Mouse (Mus musculus): ENCODE measurements around the gene Sall2.
"Not testable (repeated sequence)": the region's sequence is repeated elsewhere in the genome, so short reads cannot be mapped to it uniquely, and the experiment has no call there.

Sall2 gene

DNA sequence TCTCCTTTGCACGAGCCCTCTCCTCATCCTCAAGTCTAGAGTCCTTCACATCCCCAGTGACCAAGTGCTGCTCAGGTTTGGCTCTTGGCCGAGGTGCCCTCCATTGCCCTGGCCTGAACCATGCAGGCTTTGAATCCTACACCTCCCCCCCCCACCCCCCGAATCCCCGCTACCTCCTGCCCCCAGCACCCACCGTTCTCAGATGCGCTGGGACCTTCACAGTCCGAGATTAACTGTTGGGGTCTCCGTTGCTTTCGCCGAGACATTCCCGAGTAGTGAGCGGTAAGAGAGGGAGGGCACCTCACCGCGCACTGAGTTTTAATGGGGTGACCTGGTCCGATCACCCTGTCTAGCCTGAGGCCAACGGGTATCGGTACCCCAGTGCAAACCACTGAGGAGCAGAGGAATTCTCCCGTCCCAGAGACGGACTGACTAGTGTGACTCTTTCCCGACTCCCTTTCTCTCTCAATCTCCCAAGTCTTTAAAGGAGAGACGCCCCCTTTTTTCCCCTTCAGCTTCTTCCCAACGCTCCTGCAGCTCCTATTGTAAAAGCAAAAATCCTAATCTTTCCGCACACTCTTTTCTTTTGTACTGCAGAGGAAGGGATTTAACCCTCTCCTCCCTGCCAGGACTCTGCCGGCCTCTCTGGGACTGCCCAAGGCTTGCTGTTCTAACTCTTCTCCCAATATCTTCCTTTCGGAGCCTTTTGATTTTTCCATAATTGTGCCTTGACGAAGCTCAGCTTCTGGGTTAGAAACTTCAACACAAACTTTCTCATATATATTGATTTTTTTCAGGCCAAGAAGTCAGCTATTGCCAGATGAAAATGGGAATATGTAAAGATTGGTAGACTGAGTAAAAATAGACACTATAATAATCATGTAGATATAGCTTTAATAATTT, at the start of gene Sall2:
Gene Sall2 (minus strand): TSS at position 853 of the 903 bp plus-strand sequence.
- DNase-seq (ENCODE audit: low spot score in 2 of 2): no peak

DNA sequence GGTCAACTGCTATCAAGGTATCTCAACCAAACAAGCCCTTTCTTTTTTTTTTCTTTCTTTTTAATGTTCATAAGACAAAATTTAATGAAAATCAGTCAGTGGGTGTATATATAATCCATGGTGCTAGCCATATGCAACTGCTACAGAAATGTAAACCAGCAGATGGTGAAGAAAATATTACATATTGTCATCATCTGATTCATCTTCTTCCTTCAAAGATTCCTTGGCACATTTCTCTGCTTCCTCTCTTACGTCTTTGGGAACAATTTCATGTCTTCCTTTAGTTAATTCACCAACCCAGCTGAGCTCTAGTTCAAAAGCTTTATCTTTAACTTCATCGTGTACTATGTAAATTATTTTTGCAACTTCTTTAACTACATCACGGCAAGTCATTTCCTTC, 40.2 kb upstream of the Sall2 start:
- no peak for DNase-seq (ENCODE audit: low spot score in 2 of 2)

DNA sequence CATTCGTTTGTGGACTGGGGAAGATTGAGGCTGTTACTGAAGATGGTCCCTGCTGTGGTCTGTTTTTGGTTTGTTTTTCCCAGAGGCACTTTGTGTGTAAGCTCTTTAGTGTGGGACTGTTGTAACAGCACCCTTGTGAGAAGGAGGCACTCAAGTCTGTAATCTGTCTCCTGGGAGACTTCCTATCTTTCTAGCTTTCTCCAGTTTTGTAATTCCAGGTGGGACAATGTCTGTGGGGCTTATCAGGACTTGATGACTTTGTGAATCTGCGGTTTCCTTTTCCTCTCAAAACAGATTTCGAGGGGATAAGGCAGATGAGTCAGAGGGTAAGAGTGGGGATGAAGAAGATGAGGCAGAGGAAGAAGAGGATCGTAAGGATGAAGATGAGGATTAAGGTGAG, 27.7 kb upstream of the Sall2 start, which contains the start of gene Olfr1513:
Gene Olfr1513 (minus strand): TSS at position 101 of the 400 bp plus-strand sequence.
- DNase-seq (ENCODE audit: low spot score in 2 of 2): no peak

DNA sequence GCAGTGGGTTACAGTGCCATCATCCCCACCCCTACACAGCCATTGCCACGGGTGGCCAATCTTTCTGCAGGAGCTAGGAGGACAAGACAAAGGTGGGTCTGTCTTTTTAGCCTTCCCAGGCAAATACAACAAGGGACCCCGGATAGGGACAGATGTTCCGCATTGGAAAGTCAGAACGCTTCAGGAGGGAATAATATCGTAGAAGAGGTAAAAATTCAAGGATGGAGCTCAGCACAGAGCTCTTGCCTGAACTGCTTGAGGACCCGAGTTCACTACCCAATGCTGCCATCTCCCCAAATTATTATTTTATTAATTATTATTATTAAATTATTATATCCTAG, 10.9 kb upstream of the Sall2 start:
- no peak for DNase-seq (ENCODE audit: low spot score in 2 of 2)

DNA sequence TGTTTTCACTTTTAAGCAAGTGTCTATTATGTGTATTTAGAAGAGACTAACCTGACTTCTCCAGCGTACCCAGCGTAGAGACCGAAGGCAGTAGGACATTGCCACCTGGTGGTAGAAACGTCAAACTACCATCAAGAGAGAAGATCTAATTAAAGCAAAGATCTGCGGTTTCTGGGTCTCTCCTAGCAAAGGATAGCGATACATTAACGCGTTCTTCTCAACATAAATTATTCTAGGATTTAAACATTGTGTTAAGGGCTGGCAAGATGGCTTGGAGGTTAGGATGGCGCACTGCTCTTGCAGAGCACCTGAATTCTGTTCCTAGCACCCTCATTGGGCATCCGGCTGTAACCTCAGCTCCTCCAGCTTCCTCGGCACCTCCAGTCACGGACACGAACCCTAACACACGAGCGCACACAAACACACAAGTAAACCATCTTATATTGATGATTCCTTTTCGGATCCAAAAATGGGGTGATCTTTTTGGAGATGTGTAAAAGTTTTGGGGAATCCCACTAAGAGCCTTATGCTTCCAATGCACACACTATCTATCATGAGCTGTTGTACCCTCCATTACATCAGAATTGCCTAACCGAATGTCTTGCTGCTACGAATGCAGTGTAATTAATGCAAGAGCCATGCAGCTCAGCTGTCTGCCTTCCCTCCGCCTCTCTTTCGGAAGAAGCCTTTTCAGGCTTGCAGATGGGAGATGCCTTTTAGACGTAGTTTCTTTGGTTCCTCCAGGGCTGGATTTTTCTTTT, 10.4 kb upstream of the Sall2 start:
- peak in 1 of 2 experiments; percentile 62 for DNase-seq (ENCODE audit: low spot score in 2 of 2)

DNA sequence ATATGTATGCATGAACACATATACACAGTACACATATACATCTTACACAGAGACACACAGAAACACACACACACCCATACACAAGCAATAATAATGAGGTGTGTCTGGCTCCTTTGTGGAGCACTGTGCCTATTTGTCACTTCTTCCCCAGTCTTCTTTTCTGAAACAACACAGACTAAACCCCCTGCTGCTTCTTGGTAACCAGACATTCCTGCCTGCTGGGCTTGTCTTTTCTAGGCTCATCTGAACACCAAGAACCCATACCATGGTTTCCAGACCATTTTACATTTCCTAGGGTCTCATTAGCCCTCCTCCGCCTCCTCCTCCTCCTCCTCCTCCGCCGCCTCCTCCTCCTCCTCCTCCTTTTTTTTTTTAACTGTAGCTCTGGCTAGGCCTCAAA, 3.6 kb upstream of the Sall2 start:
- no peak for DNase-seq (ENCODE audit: low spot score in 2 of 2)

DNA sequence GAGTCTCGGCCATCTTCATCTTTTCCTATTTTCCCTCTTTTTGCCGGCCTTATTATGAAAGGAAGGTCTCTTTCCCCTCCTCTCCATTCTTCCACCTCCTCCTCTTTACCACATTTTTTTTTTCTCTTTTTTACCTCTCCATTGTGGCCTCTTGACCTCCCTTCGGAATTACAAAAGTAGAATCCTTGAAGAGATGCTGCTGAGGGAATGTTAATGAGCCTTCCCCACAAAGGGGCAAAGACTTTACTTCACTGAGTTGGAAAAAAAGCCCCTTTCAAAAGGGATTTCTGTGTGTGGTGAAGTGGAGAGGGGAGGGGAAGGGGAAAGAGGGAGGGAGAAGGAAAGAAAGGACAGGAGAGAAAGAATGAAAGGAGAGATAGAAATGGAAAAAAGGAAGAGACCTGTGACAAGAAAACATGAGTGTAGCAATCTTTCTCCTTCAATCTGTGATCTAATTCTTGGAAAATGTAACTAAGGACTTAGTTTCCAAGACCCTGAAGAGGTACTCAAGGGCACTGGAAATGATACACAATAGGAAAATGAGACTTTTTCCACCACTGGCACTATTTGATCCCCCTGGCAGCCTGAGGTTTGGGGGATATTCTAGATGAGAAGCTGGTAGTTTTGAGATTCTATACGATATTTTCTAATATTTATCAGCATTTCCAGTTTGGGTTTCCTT, 2.6 kb upstream of the Sall2 start:
- DNase-seq (ENCODE audit: low spot score in 2 of 2): no peak

DNA sequence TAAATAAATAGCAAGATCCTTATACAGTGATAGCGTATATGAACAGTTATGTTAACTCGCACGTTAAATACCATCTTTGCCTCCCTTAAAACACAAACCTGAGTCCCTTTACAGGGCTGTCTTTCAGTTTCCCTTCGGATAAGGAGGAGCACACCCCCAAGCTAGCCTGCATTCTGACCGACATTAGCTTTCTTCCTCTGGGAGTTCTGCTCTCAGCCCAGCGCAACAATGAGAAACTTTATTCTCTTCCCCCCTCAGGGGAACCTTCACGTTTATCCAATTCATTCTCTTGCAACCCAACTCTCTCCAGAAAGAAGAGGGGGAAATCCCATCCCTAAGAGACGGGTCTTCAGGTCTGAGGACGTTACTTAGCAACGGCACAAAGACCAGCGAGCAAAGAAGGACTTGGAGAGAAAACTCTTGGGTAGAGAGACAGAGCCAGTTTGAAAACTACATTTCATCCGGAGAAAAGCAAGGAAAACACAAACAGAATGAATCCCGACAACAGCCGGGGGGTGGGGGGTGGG, 1.1 kb downstream of the Sall2 start:
- DNase-seq (ENCODE audit: low spot score in 2 of 2): no peak

DNA sequence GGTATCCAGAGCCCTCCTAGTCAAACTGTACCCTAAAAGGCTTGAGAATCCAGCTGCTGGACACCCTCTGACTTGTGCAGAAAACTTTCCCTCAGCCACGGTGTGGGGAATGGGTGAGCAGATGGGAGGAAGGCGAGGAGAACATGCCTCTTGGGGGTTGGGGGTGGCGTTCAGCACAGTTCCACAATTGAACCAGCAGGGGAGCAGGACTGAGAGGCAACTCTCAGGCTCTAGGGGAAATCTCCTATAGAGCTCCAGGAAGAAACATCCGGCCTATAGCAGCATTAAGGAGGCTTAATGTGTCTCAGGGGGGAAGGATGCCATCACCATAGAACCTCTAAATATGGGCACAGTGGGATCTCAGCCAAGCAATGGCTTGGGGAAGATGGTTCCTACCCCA, 2.7 kb downstream of the Sall2 start:
- DNase-seq (ENCODE audit: low spot score in 2 of 2): no peak

DNA sequence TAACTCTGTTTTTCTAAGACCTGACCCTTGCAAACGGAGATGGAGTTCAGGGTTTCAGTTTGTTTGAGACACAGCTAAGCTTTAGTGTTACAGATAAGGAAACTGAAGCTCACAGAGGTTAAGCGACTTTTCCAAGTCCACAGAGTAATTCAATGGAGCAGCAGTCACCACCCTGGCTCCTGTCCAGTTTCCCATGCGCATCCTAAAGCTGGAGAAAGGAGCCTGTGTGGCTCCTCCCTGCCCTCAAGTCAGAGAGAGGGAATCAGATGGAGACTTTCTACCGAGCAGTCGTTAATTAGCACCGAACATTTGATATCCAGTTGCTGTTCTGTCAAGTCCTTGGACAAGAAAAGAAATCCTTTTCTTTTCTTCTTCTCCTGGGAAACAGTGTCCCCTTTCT, 9.2 kb downstream of the Sall2 start:
- no peak for DNase-seq (ENCODE audit: low spot score in 2 of 2)

DNA sequence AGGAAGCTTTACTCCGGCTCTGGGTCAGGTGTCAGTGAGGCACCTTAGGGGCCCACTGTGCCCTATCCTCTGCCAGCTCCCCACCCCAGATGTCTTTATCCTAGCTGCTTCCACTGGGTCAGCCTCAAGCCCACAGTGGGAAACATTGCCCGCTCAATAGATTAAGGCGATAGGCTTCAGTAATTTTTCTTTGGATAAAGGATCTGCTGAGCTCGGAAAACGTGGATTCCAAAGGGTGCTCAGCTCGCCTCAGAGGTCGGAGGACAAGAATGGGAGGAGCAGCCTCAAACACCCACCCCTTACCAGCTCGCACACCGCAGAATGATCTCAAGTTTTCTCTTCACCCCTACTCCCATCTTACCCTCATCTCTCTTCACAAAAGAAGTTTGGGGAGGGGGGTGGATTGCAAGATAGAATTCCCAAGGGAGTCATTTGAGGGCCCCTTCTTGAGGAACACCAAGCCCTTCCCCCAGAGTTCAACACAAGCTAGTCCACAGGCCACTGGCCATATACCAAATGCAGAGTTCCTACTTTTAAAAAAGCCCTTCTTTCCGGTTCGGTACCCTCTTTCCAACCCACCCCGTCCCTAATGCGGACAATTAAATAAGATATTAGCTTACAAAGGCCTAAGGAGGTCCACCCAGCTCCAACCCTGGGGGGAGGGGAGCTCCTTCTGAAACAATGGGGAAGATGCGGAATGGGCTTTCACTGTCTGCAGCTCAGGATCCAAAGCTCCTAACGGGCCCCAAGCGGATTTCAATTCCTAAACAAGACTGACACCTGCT, 11.9 kb downstream of the Sall2 start:
- DNase-seq (ENCODE audit: low spot score in 2 of 2): peak in 1 of 2 experiments; percentile 31

DNA sequence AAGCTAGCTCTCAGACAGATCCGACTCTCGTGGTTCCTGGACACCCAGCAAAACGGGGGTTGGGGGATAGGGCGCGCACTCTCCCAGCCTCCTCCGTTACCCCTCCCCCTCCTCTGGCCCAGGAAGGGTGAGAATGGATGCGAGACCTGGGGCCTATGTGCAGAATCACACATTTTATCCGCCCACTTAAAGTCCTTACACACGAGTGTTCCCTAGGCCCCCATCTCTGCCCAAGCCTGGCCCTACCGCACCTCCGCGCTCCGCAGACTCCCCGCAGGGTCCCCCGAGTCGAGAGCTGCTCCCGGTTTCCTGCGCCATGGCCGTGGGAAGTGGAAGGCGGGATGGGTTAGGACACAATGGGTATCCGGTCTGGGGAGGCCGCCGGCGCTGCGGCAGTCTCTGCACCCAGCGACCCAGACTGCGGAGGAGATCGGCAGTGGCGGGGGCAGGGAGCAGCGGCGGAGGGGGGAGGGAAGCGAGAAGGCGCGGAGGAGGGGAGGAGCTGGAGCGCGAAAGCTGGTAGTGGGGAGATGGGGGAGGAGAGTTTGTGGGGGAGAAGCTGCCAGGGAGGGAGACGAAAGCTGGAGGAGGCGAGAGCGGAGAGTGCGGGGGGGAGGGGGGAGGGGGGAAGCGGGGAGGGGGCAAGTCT, 12.6 kb downstream of the Sall2 start:
- DNase-seq (ENCODE audit: low spot score in 2 of 2): peak; percentile 61 to 70

DNA sequence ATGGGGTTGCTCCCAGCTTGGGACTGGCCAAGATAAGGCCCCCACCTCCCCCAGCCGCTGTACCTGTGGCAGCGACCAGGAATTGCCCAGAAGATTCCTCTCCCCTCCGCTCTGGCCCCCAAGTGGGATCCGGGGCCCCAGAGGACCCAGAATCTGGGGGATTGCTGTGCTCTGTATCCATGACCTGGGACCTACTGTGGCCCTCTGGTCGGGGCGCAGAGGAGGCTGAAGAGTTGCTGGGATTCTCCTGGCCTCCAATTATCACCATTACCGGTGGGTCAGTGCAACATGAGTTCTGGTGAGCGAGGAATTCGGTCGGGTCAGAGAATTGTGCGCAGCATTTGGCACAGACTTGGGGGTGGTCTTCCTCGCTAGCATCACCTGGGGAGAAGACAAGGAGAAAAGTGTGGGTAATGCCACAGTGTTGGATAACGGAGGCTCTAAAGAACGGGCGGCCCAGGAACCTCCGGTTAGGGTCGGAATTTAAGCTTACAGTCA, 13.2 kb downstream of the Sall2 start:
- no peak for DNase-seq (ENCODE audit: low spot score in 2 of 2)

DNA sequence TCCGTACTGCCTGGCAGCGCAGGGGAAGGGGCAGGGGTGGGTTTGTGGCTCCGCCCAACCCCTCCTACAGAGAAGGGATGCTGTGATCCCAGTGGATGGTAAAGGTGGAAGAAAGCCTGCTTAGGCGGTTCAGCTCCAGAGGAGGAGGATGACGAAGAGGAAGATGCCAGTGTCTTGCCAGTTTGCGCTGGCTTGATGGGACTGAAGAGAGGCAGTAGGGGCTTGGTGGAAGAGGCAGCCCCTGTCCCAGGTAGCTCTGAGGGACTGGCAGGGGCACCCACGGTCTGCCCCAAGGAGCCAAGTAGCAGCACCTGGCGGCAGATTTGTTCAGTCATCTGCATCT, 13.8 kb downstream of the Sall2 start:
- DNase-seq (ENCODE audit: low spot score in 2 of 2): no peak

DNA sequence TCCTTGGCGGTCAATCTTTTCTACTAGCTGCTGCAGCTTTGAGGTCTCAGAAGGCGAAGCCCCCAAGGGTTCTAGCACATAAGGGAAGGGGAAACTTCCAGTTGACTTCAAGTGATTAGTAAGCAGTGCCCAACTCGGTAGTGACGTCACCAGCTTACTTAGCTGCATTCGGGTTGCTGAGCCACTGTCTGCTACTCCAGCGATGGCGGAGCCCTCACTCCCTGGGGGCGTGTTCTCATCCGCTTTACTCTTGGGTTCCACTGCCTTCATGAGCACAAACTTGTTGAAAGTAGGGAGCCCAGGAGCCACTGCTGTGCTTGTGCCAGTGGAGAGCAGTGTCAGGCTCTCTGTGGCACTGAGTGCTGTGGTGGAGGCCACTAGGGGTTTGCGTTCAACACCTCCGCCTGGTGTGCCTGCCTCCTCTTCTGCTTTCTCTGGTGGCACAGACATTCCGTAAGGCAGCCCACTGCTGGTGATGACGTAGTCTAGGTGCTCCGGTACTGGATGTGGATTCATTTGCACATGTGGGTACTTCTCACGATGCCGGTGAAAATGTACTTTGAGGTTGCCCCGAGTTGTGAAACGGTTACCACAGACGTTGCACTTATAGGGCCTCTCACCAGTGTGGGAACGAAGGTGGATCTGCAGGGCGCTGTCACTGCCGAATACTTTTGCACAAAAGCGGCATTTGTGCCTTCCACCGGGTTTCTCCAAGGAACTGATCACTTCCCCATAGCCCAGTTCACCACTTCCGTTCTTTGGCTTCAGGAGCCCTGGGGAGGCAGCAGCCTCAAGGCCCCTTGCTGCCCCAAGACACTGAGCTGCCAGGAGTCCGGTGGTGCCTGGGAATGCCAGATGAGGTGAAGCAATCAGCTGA, 14.4 kb downstream of the Sall2 start:
- no peak for DNase-seq (ENCODE audit: low spot score in 2 of 2)

DNA sequence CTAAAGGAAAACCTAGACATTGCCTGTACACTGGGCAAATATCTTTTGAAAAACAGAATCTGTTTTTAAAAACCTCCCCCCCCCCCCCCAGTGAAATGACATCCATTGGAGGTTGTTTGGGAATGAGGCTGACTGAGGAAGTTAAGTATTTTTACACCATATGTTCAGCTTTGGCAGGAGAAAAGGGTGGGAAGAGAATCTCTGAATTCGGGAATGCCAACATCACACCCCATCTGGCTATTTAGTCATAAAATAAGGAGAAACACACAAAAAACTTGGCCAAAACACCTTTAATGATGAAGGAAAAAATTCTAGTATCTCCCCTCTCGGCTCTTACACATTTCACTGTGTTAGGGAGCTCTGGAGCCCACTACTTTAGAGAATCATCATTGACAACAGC, 17.7 kb downstream of the Sall2 start:
- no peak for DNase-seq (ENCODE audit: low spot score in 2 of 2)

DNA sequence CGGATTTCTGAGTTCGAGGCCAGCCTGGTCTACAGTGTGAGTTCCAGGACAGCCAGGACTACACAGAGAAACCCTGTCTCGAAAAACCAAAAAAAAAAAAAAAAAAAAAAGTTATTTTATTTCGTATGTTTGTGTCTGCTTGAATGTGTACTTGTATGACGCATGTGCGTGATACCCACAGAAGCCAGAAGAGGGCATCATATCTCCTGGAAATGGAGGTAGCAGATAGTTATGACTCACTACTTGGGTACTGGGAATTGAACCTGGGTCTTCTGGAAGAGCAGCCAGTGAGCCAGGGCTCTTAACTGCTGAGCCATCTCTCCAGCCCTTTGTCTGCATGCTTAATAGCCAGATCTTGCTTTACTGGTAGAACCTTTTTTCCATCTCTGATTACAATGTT, 18.2 kb downstream of the Sall2 start:
- not testable (repeated sequence) for DNase-seq (ENCODE audit: low spot score in 2 of 2)

DNA sequence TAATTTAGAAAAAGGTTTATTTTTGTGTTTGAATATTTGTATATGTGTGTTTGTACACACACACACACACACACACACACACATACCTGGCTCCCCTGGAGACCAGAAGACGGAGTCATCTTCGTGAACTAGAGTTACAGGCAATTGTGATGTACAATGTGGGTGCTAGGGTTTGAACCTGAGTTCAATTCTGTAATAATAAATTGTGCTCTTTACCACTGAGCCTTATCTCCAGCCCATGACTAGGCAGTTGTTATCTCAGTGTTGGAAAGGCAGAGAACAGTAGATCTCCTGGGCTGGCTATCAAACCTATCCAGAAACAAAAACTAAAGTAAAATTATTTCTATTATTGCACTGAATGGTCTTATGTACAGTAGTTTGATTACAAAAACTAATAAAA, 22.5 kb downstream of the Sall2 start:
- no peak for DNase-seq (ENCODE audit: low spot score in 2 of 2)

DNA sequence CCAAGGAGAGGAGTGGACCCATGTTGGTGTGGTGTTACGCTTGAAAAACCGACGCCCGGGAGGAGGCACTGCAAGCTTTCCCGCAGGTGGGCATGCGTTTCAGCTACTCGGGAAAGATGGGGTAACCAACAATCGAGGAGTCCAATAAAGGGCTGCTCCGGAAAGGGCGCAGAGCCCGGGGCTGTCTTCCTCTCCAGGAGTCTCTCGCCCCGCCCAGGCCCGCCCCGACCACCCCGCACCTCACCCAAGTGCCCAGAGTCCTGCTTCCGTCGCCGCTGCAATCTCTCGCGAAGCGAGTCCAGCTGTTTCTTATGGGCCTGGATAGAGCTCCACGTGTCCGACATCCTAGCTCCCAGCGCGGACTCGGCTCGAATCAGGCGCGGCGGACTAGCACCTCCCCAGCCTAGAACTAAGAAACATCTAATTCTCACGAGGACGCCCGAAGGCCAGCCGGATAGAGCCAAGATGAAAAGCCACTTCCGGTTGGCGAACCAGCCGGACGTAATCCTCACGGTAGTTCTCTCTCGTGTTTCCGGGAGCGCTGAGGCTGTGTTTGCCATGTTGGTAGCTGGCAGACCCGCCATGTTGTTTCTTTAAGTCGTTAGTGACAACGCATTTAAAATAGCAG, 23.8 kb downstream of the Sall2 start, which contains the start of gene Mettl3:
Gene Mettl3 (minus strand): TSS at position 485 of the 628 bp plus-strand sequence.
- DNase-seq (ENCODE audit: low spot score in 2 of 2): peak; percentile 81 to 90
